Mouse (Mus musculus): Measurements from ENCODE around the gene Gm26741. TPM values are rescaled to one million over a fixed set of nuclear protein-coding genes. Genes with fewer than 3 reads are reported as not detected.

The Gm26741 gene
- polyA plus RNA-seq, 2 experiments from 2014 or later: not detected

- no peak for ATAC-seq
Measured at GRCm38 (mm10) chr10:52389438-52389837, 30.9 kb downstream of the Gm26741 start.

GRCm38 (mm10) chr10:52391208-52391607, 32.6 kb downstream of the Gm26741 start:
- ATAC-seq: no peak

- ATAC-seq: no peak
Measured at GRCm38 (mm10) chr10:52396647-52397046, 38.1 kb downstream of the Gm26741 start.

- no peak for ATAC-seq
Measured at GRCm38 (mm10) chr10:52398715-52399114, 40.1 kb downstream of the Gm26741 start.

- no peak for ATAC-seq
Measured at GRCm38 (mm10) chr10:52399722-52400121, 41.2 kb downstream of the Gm26741 start.

GRCm38 (mm10) chr10:52405160-52405559, 46.6 kb downstream of the Gm26741 start:
- ATAC-seq: no peak

GRCm38 (mm10) chr10:52407526-52407925, 49.0 kb downstream of the Gm26741 start:
- no peak for ATAC-seq

Other genes starting within 250 kb of the Gm26741 start
- gene Ros1, start 163.5 kb upstream of the Gm26741 start, polyA plus RNA-seq (2017; shearing (Covaris generic)): not detected
- under 1 TPM in 1 of 2 experiments, not detected in 1; 0.07 TPM for gene Dcbld1, start 125.1 kb upstream of the Gm26741 start, polyA plus RNA-seq (2017; shearing (Covaris generic))
- gene Gopc, start 23.4 kb downstream of the Gm26741 start, polyA plus RNA-seq (2017; shearing (Covaris generic)): 1 to 10 TPM; 6.2 to 6.3 TPM
- not detected for gene Nepn, start 30.2 kb downstream of the Gm26741 start, polyA plus RNA-seq (2017; shearing (Covaris generic))
- gene Nus1, start 58.8 kb downstream of the Gm26741 start, polyA plus RNA-seq (2017; shearing (Covaris generic)): 1 to 10 TPM; 7.5 to 8.7 TPM

All from activated CD4-positive, CD25-positive, alpha-beta regulatory T cell, adult 4 months (primary cell).